Comparison of ENCODE assay signal across 21 mouse cellular contexts in genomic region chr7:135485116-135485795, GRCm38 (mm10). TPM values are rescaled to one million over a fixed set of nuclear protein-coding genes. Genes with fewer than 3 reads are reported as not detected.
A peak's percentile ranks its signal among the peaks of the same experiment; 100 is the strongest.
DNase-seq lines count a peak whose midpoint lies in the region; ATAC-seq and TF ChIP-seq lines count a peak whose summit lies in the region.
"Had no signal": no experiment of that assay in that cellular context is flagged by ENCODE, and none has a peak within 500 bp of the region (broad histone marks: within the 10 kb centered on the region; RNA-seq: fewer than 3 reads in every experiment).

No protein-coding gene starts in this region.

- peaks cover 4% of the 10 kb centered on the region for H3K4me1 ChIP-seq in forebrain, embryonic 11.5 days (replicated peaks; ENCODE audit: control insufficient read depth, insufficient read depth, low read length)
- peaks cover 18% of the 10 kb centered on the region for H3K4me1 ChIP-seq in forebrain, embryonic 16.5 days (replicated peaks; ENCODE audit: control insufficient read depth, insufficient read depth, low read length)
- H3K4me1 ChIP-seq in midbrain, embryonic 10.5 days, result peaks cover 32% of the 10 kb centered on the region
- 0 out of 2 replicates have a peak, but pooled peaks cover 2% of the 10 kb centered on the region for H3K4me1 ChIP-seq in midbrain, postnatal 0 days (ENCODE audit: insufficient read depth, low read length)
- H3K4me1 ChIP-seq in forebrain, embryonic 12.5 days, result peaks cover 31% of the 10 kb centered on the region
- peaks cover 30% of the 10 kb centered on the region for H3K4me1 ChIP-seq in midbrain, embryonic 13.5 days (replicated peaks)

- peak; percentile 78 for ATAC-seq in forebrain, embryonic 11.5 days (replicated peaks; ENCODE audit: low FRiP score)
- no peak; the same call in 1 of the 2 replicates for ATAC-seq in forebrain, embryonic 16.5 days
- no peak for ATAC-seq in midbrain, postnatal 0 days (ENCODE audit: low FRiP score)
- ATAC-seq in forebrain, embryonic 12.5 days (ENCODE audit: low FRiP score), result peak; percentile 53
- ATAC-seq in midbrain, embryonic 13.5 days, result peak; percentile 55

- H3K4me3 ChIP-seq in forebrain, embryonic 11.5 days (ENCODE audit: low read depth, low read length), result no peak overlapping the region
- H3K4me3 ChIP-seq in forebrain, embryonic 16.5 days (replicated peaks; ENCODE audit: low read length), result no peak overlapping the region
- 0 out of 2 replicates have a peak overlapping the region, but pooled peaks have one; percentile 9 for H3K4me3 ChIP-seq in midbrain, embryonic 10.5 days
- H3K4me3 ChIP-seq in midbrain, postnatal 0 days (ENCODE audit: low read depth, low read length), result no peak overlapping the region
- no peak overlapping the region for H3K4me3 ChIP-seq in forebrain, embryonic 12.5 days (replicated peaks)
- H3K4me3 ChIP-seq in midbrain, embryonic 13.5 days (replicated peaks), result no peak overlapping the region
- H3K4me3 ChIP-seq: erythroblast, embryonic 14.5 days; heart, adult 2 months; lung, embryonic 15.5 days; megakaryocyte, embryonic 14.5 days had no signal

- H3K27ac ChIP-seq in forebrain, embryonic 11.5 days (ENCODE audit: low read depth, low read length), result no peak overlapping the region
- no peak overlapping the region for H3K27ac ChIP-seq in forebrain, embryonic 16.5 days (ENCODE audit: low read length)
- no peak overlapping the region; the same call in 1 of the 2 replicates for H3K27ac ChIP-seq in midbrain, embryonic 10.5 days (replicated peaks)
- no peak overlapping the region for H3K27ac ChIP-seq in midbrain, postnatal 0 days (ENCODE audit: low read depth, low read length)
- H3K27ac ChIP-seq in forebrain, embryonic 12.5 days, result peak overlapping the region; percentile 67; the same call in 1 of the 2 replicates
- no peak overlapping the region; the same call in 1 of the 2 replicates for H3K27ac ChIP-seq in midbrain, embryonic 13.5 days
- H3K27ac ChIP-seq: heart, adult 2 months; lung, embryonic 15.5 days had no signal

- TF ChIP-seq CTCF in midbrain, postnatal 0 days (IDR thresholded peaks at IDR 0.05), result no peak

- H3K4me2 ChIP-seq in forebrain, embryonic 11.5 days (ENCODE audit: low read depth, low read length, severe bottlenecking), result no peak overlapping the region
- H3K4me2 ChIP-seq in forebrain, embryonic 16.5 days (ENCODE audit: low read length), result no peak overlapping the region
- no peak overlapping the region for H3K4me2 ChIP-seq in midbrain, postnatal 0 days (ENCODE audit: low read depth, low read length, poor library complexity, severe bottlenecking)
- H3K4me2 ChIP-seq in forebrain, embryonic 12.5 days, result peak overlapping the region; percentile 29
- peak overlapping the region; percentile 9; the same call in 1 of the 2 replicates for H3K4me2 ChIP-seq in midbrain, embryonic 13.5 days (replicated peaks)
- H3K4me2 ChIP-seq: liver, embryonic 11.5 days; lung, embryonic 15.5 days had no signal

- no peaks in the 10 kb centered on the region for H3K9me3 ChIP-seq in forebrain, embryonic 11.5 days (ENCODE audit: control insufficient read depth, low read length)
- no peaks in the 10 kb centered on the region for H3K9me3 ChIP-seq in forebrain, embryonic 16.5 days (ENCODE audit: control insufficient read depth, low read length)
- H3K9me3 ChIP-seq in midbrain, embryonic 10.5 days (replicated peaks), result no peaks in the 10 kb centered on the region
- no peaks in the 10 kb centered on the region for H3K9me3 ChIP-seq in midbrain, postnatal 0 days (ENCODE audit: low read length)
- no peaks in the 10 kb centered on the region for H3K9me3 ChIP-seq in forebrain, embryonic 12.5 days
- no peaks in the 10 kb centered on the region for H3K9me3 ChIP-seq in midbrain, embryonic 13.5 days
- H3K9me3 ChIP-seq: lung, embryonic 15.5 days had no signal

- 0 out of 2 replicates have a peak, but pooled peaks cover 2% of the 10 kb centered on the region for H3K27me3 ChIP-seq in forebrain, embryonic 11.5 days (ENCODE audit: control insufficient read depth, insufficient read depth, low read length)
- H3K27me3 ChIP-seq in forebrain, embryonic 16.5 days (replicated peaks; ENCODE audit: control insufficient read depth, insufficient read depth, low read length), result no peaks in the 10 kb centered on the region; the same call in 1 of the 2 replicates
- H3K27me3 ChIP-seq in midbrain, embryonic 10.5 days (ENCODE audit: low read depth, poor library complexity, severe bottlenecking), result peaks cover 79% of the 10 kb centered on the region
- peaks cover 11% of the 10 kb centered on the region for H3K27me3 ChIP-seq in midbrain, postnatal 0 days (ENCODE audit: insufficient read depth, low read length)
- H3K27me3 ChIP-seq in forebrain, embryonic 12.5 days, result peaks cover 62% of the 10 kb centered on the region
- peaks cover 59% of the 10 kb centered on the region for H3K27me3 ChIP-seq in midbrain, embryonic 13.5 days
- H3K27me3 ChIP-seq: lung, embryonic 15.5 days had no signal

- H3K9ac ChIP-seq in forebrain, embryonic 11.5 days (ENCODE audit: low read length), result no peak overlapping the region
- no peak overlapping the region for H3K9ac ChIP-seq in forebrain, embryonic 16.5 days (replicated peaks; ENCODE audit: low read depth, low read length)
- H3K9ac ChIP-seq in midbrain, postnatal 0 days (replicated peaks; ENCODE audit: low read length, poor library complexity, severe bottlenecking), result no peak overlapping the region
- 0 out of 2 replicates have a peak overlapping the region, but pooled peaks have one; percentile 21 for H3K9ac ChIP-seq in forebrain, embryonic 12.5 days
- no peak overlapping the region for H3K9ac ChIP-seq in midbrain, embryonic 13.5 days (replicated peaks)
- H3K9ac ChIP-seq: lung, embryonic 15.5 days had no signal

- H3K36me3 ChIP-seq in forebrain, embryonic 11.5 days (ENCODE audit: control insufficient read depth, insufficient read depth, low read length), result no peaks in the 10 kb centered on the region
- H3K36me3 ChIP-seq in forebrain, embryonic 16.5 days (ENCODE audit: control insufficient read depth, insufficient read depth), result no peaks in the 10 kb centered on the region
- H3K36me3 ChIP-seq in midbrain, embryonic 10.5 days, result no peaks in the 10 kb centered on the region
- no peaks in the 10 kb centered on the region for H3K36me3 ChIP-seq in midbrain, postnatal 0 days (ENCODE audit: insufficient read depth, low read length)
- H3K36me3 ChIP-seq in forebrain, embryonic 12.5 days (replicated peaks), result no peaks in the 10 kb centered on the region
- no peaks in the 10 kb centered on the region for H3K36me3 ChIP-seq in midbrain, embryonic 13.5 days
- H3K36me3 ChIP-seq: lung, embryonic 15.5 days had no signal

- peak; percentile 73 for DNase-seq in forebrain, embryonic 11.5 days (ENCODE audit: low spot score)
- DNase-seq in midbrain, embryonic 10.5 days (ENCODE audit: low spot score), result no peak
- DNase-seq in midbrain, postnatal 0 days (ENCODE audit: low spot score), result no peak
- no peak for DNase-seq in left cerebral cortex, adult 18-20 months (ENCODE audit: low spot score in 2 of 2)
- no peak for DNase-seq in adrenal gland, postnatal 25 days
- DNase-seq: heart, adult 2 months; kidney, adult 2 months; spleen, adult 18-20 months had no signal

- WGBS in forebrain, embryonic 11.5 days, result under 1% methylated on average over 10 of the region's 10 CpGs
- 4% methylated on average over 10 of the region's 10 CpGs for WGBS in forebrain, embryonic 16.5 days
- WGBS in midbrain, embryonic 10.5 days, result 2% methylated on average over 10 of the region's 10 CpGs
- WGBS in midbrain, postnatal 0 days, result 12% methylated on average over 10 of the region's 10 CpGs
- WGBS in forebrain, embryonic 12.5 days, result under 1% methylated on average over 10 of the region's 10 CpGs
- WGBS in midbrain, embryonic 13.5 days, result 2% methylated on average over 10 of the region's 10 CpGs

RNA-seq across cellular contexts. Expression of gene Clrn3, which starts 43.2 kb away (rescaled TPM):
- polyA plus RNA-seq in forebrain, embryonic 11.5 days (2014; fragmentation: Nextera tagmentation; extraction: Ambion mirVana), result not detected in 2 replicates
- not detected in 2 replicates for polyA plus RNA-seq in forebrain, embryonic 16.5 days (2015; fragmentation: Nextera tagmentation; extraction: Ambion mirVana)
- polyA plus RNA-seq in midbrain, embryonic 10.5 days (2016; fragmentation: Nextera tagmentation; extraction: Ambion mirVana), result not detected in 2 replicates
- not detected in 2 replicates for total RNA-seq in midbrain, postnatal 0 days (2014; rRNA removed)
- polyA plus RNA-seq in midbrain, postnatal 0 days (2015; fragmentation: Nextera tagmentation; extraction: Ambion mirVana), result not detected in 2 replicates
- polyA plus RNA-seq in forebrain, embryonic 12.5 days (2016; fragmentation: Nextera tagmentation; extraction: Ambion mirVana), result not detected in 2 replicates
- not detected in 2 replicates for polyA plus RNA-seq in midbrain, embryonic 13.5 days (2015; fragmentation: Nextera tagmentation; extraction: Ambion mirVana)
- total RNA-seq in left cerebral cortex, adult 18-20 months (2021), result not detected
- total RNA-seq in adrenal gland, postnatal 25 days (2021), result not detected in 2 replicates
- total RNA-seq: adrenal gland, postnatal 10 days; gastrocnemius, adult 18-20 months; heart, adult 2 months; heart, postnatal 14 days; layer of hippocampus, adult 8-10 months; left cerebral cortex, postnatal 10 days; neutrophil, adult 5-6 weeks had no signal
- polyA plus RNA-seq: erythroblast, embryonic 14.5 days; heart, adult 2 months had no signal

RNA-seq across cellular contexts. Expression of gene Ptpre, which starts 52.0 kb away (rescaled TPM):
- polyA plus RNA-seq in forebrain, embryonic 11.5 days (2014; fragmentation: Nextera tagmentation; extraction: Ambion mirVana), result 0.77 and 0.85 TPM in 2 replicates
- polyA plus RNA-seq in forebrain, embryonic 16.5 days (2015; fragmentation: Nextera tagmentation; extraction: Ambion mirVana), result 2.0 and 4.5 TPM in 2 replicates
- polyA plus RNA-seq in midbrain, embryonic 10.5 days (2016; fragmentation: Nextera tagmentation; extraction: Ambion mirVana), result 0.56 and 0.68 TPM in 2 replicates
- 14.2 and 14.6 TPM in 2 replicates for total RNA-seq in midbrain, postnatal 0 days (2014; rRNA removed)
- 7.2 and 9.2 TPM in 2 replicates for polyA plus RNA-seq in midbrain, postnatal 0 days (2015; fragmentation: Nextera tagmentation; extraction: Ambion mirVana)
- polyA plus RNA-seq in forebrain, embryonic 12.5 days (2016; fragmentation: Nextera tagmentation; extraction: Ambion mirVana), result 1.1 and 1.3 TPM in 2 replicates
- 3.7 and 4.4 TPM in 2 replicates for polyA plus RNA-seq in midbrain, embryonic 13.5 days (2015; fragmentation: Nextera tagmentation; extraction: Ambion mirVana)
- total RNA-seq in left cerebral cortex, adult 18-20 months (2021), result 10 to 100 TPM; 23.7 to 25.4 TPM
- total RNA-seq in adrenal gland, postnatal 25 days (2021), result 6.5 and 8.1 TPM in 2 replicates

Comparison
In these comparisons a context has a peak if more than half of its experiments do, and no peak if none do; other contexts are left out.
1. ATAC-seq: peak in forebrain, embryonic 11.5 days (single experiment), forebrain, embryonic 12.5 days (single experiment) and midbrain, embryonic 13.5 days (single experiment); none in forebrain, embryonic 16.5 days (single experiment) and midbrain, postnatal 0 days (single experiment).
2. H3K4me2 ChIP-seq: peak in forebrain, embryonic 12.5 days (single experiment) and midbrain, embryonic 13.5 days (single experiment); none in forebrain, embryonic 11.5 days (single experiment), forebrain, embryonic 16.5 days (single experiment) and midbrain, postnatal 0 days (single experiment).